Mouse (Mus musculus): ENCODE data around the gene Rdh11. TPM values are rescaled to one million over a fixed set of nuclear protein-coding genes. Genes with fewer than 3 reads are reported as not detected.
A peak's percentile ranks its signal among the peaks of the same experiment; 100 is the strongest.
"Not testable (repeated sequence)": the region's sequence is repeated elsewhere in the genome, so short reads cannot be mapped to it uniquely, and the experiment has no call there.

Rdh11 gene
- polyA plus RNA-seq, 1 experiment from 2014 or later: 15.5 TPM

GRCm38 (mm10) chr12:79197105-79197504 lies 5.0 kb upstream of the Rdh11 start:
- H3K4me3 ChIP-seq (ENCODE audit: low read depth, low read length): no peak overlapping the region
- WGBS: 83% methylated on average over 5 of the region's 5 CpGs
- no peak overlapping the region for H3K4me2 ChIP-seq (replicated peaks; ENCODE audit: low read depth, low read length)
- ATAC-seq: no peak
- H3K9me3 ChIP-seq (ENCODE audit: low read length): no peaks in the 10 kb centered on the region
- H3K9ac ChIP-seq (replicated peaks; ENCODE audit: low read depth): no peak overlapping the region
- DNase-seq (ENCODE audit: low spot score): no peak
- no peaks in the 10 kb centered on the region for H3K27me3 ChIP-seq (replicated peaks; ENCODE audit: insufficient read depth, low read length)
- H3K4me1 ChIP-seq (ENCODE audit: insufficient read depth, low read depth, low read length): no peaks in the 10 kb centered on the region
- TF ChIP-seq CTCF (IDR thresholded peaks at IDR 0.05) (no peak), EP300 (IDR thresholded peaks at IDR 0.05) (no peak)
- H3K27ac ChIP-seq (ENCODE audit: low read length): no peak overlapping the region
- H3K36me3 ChIP-seq (ENCODE audit: insufficient read depth, low read length): no peaks in the 10 kb centered on the region

- ATAC-seq (peak; percentile 17; the same call in 1 of the 2 replicates), DNase-seq (ENCODE audit: low spot score) (peak; percentile 85)
- 9% methylated on average over 3 of the region's 3 CpGs for WGBS
- Histone ChIP-seq H3K9me3 (ENCODE audit: low read length) (no peaks in the 10 kb centered on the region), H3K27me3 (replicated peaks; ENCODE audit: insufficient read depth, low read length) (no peaks in the 10 kb centered on the region), H3K4me3 (ENCODE audit: low read depth, low read length) (no peak overlapping the region), H3K27ac (ENCODE audit: low read length) (no peak overlapping the region), H3K36me3 (ENCODE audit: insufficient read depth, low read length) (no peaks in the 10 kb centered on the region), H3K4me2 (replicated peaks; ENCODE audit: low read depth, low read length) (no peak overlapping the region), H3K9ac (replicated peaks; ENCODE audit: low read depth) (no peak overlapping the region), H3K4me1 (ENCODE audit: insufficient read depth, low read depth, low read length) (peaks cover 6% of the 10 kb centered on the region; the same call in 1 of the 2 replicates)
- peak; percentile 82 for TF ChIP-seq CTCF (IDR thresholded peaks at IDR 0.05)
- no peak for TF ChIP-seq EP300 (IDR thresholded peaks at IDR 0.05)
These were observed 1.3 kb upstream of the Rdh11 start for GRCm38 (mm10) chr12:79193441-79193840.

DNA sequence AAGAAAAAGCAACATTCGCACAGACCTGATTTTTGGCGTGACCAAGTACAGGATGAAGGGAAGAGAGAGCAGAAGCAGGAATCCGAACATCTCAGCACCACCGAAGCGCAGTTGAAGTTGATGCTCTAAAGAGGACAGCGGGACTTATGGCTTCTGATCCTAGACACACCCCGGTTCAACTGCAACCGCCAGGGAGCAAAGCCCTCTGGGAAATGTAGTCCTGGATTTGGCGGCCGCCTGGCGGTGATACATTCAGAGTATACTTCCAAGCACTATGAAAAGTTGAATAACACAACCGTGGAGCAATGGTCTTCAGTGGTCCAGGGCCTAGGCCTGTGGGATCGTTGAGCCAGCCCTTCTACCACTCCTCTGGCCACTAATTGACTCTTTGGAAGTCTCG lies 392 bp downstream of the Rdh11 start:
- WGBS: 5% methylated on average over 14 of the region's 14 CpGs
- Histone ChIP-seq H3K4me3 (ENCODE audit: low read depth, low read length) (peak overlapping the region; percentile 51), H3K4me2 (replicated peaks; ENCODE audit: low read depth, low read length) (peak overlapping the region; percentile 76), H3K36me3 (ENCODE audit: insufficient read depth, low read length) (0 out of 2 replicates have a peak, but pooled peaks cover 9% of the 10 kb centered on the region), H3K9ac (replicated peaks; ENCODE audit: low read depth) (0 out of 2 replicates have a peak overlapping the region, but pooled peaks have one; percentile 27), H3K4me1 (ENCODE audit: insufficient read depth, low read depth, low read length) (peaks cover 6% of the 10 kb centered on the region; the same call in 1 of the 2 replicates), H3K27me3 (replicated peaks; ENCODE audit: insufficient read depth, low read length) (no peaks in the 10 kb centered on the region), H3K27ac (ENCODE audit: low read length) (peak overlapping the region; percentile 22; the same call in 1 of the 2 replicates), H3K9me3 (ENCODE audit: low read length) (no peaks in the 10 kb centered on the region)
- peak; percentile 92 for DNase-seq (ENCODE audit: low spot score)
- peak; percentile 89 for ATAC-seq
- peak; percentile 75 for TF ChIP-seq CTCF (IDR thresholded peaks at IDR 0.05)
- TF ChIP-seq EP300 (IDR thresholded peaks at IDR 0.05): no peak

DNA sequence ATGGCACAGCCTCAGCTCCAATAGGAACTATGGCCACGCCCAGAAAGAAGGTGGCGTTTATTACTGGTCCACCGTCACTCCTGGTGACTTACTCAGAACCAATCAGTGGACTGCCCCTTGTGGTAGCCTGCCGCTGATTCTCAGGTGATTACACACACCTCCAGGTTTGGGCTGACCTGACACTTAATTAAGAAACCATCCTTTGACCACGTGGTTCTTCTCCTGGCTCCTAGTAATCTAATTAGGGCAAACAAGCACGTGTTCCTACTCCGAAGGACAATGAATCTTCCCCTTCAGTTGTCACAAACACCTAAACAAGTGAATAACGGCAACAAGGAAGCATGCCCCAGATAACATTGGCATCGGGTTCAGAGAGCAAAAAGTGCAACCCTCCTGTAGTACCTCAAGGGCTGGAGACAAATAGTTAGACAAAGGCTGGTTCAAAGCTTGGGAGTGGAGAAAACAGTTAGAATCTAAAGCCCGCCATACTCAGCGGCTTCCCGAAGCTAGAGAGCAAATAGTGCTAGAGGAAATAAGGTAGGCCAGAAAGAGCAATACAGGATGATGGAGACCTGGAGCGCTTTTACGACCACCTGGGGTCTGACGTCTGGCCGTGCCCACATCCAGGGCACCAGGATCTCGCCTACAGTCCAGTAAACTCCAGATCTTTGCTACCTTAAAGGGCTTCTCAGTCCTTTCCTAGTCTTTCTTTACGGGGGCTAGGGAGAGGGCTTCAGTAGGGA lies 991 bp downstream of the Rdh11 start:
- Histone ChIP-seq H3K4me3 (ENCODE audit: low read depth, low read length) (peak overlapping the region; percentile 51), H3K9ac (replicated peaks; ENCODE audit: low read depth) (peak overlapping the region; percentile 27; the same call in 1 of the 2 replicates), H3K27me3 (replicated peaks; ENCODE audit: insufficient read depth, low read length) (no peaks in the 10 kb centered on the region), H3K4me1 (ENCODE audit: insufficient read depth, low read depth, low read length) (peaks cover 6% of the 10 kb centered on the region; the same call in 1 of the 2 replicates), H3K36me3 (ENCODE audit: insufficient read depth, low read length) (0 out of 2 replicates have a peak, but pooled peaks cover 9% of the 10 kb centered on the region), H3K4me2 (replicated peaks; ENCODE audit: low read depth, low read length) (peak overlapping the region; percentile 76), H3K9me3 (ENCODE audit: low read length) (no peaks in the 10 kb centered on the region), H3K27ac (ENCODE audit: low read length) (peak overlapping the region; percentile 22)
- peak; percentile 76 for DNase-seq (ENCODE audit: low spot score)
- TF ChIP-seq CTCF (IDR thresholded peaks at IDR 0.05) (peak; percentile 43), EP300 (IDR thresholded peaks at IDR 0.05) (no peak)
- WGBS: under 1% methylated on average over 18 of the region's 18 CpGs
- peak; percentile 91 for ATAC-seq

GRCm38 (mm10) chr12:79185160-79185559 lies 6.9 kb downstream of the Rdh11 start:
- ATAC-seq; H3K9me3 ChIP-seq (ENCODE audit: low read length); DNase-seq (ENCODE audit: low spot score); H3K9ac ChIP-seq (replicated peaks; ENCODE audit: low read depth); H3K27me3 ChIP-seq (replicated peaks; ENCODE audit: insufficient read depth, low read length); H3K4me3 ChIP-seq (ENCODE audit: low read depth, low read length); H3K4me1 ChIP-seq (ENCODE audit: insufficient read depth, low read depth, low read length); H3K27ac ChIP-seq (ENCODE audit: low read length); H3K4me2 ChIP-seq (replicated peaks; ENCODE audit: low read depth, low read length): not testable (repeated sequence)
- WGBS: 84% methylated on average over 4 of the region's 6 CpGs
- peaks cover 27% of the 10 kb centered on the region for H3K36me3 ChIP-seq (ENCODE audit: insufficient read depth, low read length)

- WGBS: 94% methylated on average over 5 of the region's 5 CpGs
These were observed 16.1 kb downstream of the Rdh11 start for GRCm38 (mm10) chr12:79175998-79176397.

More at GRCm38 (mm10) chr12:79175998-79176397, 16.1 kb downstream of the Rdh11 start:
- H3K9ac ChIP-seq (replicated peaks; ENCODE audit: low read depth): no peak overlapping the region
- no peaks in the 10 kb centered on the region for H3K9me3 ChIP-seq (ENCODE audit: low read length)
- H3K36me3 ChIP-seq (ENCODE audit: insufficient read depth, low read length): 0 out of 2 replicates have a peak, but pooled peaks cover 2% of the 10 kb centered on the region
- H3K27ac ChIP-seq (ENCODE audit: low read length): no peak overlapping the region
- peaks cover 5% of the 10 kb centered on the region; the same call in 1 of the 2 replicates for H3K4me1 ChIP-seq (ENCODE audit: insufficient read depth, low read depth, low read length)
- no peaks in the 10 kb centered on the region for H3K27me3 ChIP-seq (replicated peaks; ENCODE audit: insufficient read depth, low read length)
- no peak for TF ChIP-seq EP300 (IDR thresholded peaks at IDR 0.05)
- TF ChIP-seq CTCF (IDR thresholded peaks at IDR 0.05): no peak
- no peak overlapping the region for H3K4me3 ChIP-seq (ENCODE audit: low read depth, low read length)
- DNase-seq (ENCODE audit: low spot score): no peak
- H3K4me2 ChIP-seq (replicated peaks; ENCODE audit: low read depth, low read length): no peak overlapping the region
- no peak for ATAC-seq

Data from lung, postnatal 0 days (tissue).